Comparison of ENCODE assay signal across 8 mouse cellular contexts in genomic region chr2:125723408-125724085, GRCm38 (mm10). TPM values are rescaled to one million over a fixed set of nuclear protein-coding genes. Genes with fewer than 3 reads are reported as not detected.
DNase-seq lines count a peak whose midpoint lies in the region; ATAC-seq and TF ChIP-seq lines count a peak whose summit lies in the region.

No protein-coding gene starts in this region.

- WGBS in liver, adult 2 months: 3% methylated on average over 34 of the region's 34 CpGs
- 0% methylated on average over 34 of the region's 34 CpGs for WGBS in limb, embryonic 13.5 days
- WGBS in midbrain, embryonic 13.5 days: 0% methylated on average over 34 of the region's 34 CpGs

- peaks cover 1% of the 10 kb centered on the region; the same call in 1 of the 2 replicates for H3K4me1 ChIP-seq in liver, adult 2 months (ENCODE audit: control insufficient read depth, insufficient read depth, low read length)
- peaks cover 25% of the 10 kb centered on the region for H3K4me1 ChIP-seq in limb, embryonic 13.5 days
- H3K4me1 ChIP-seq in midbrain, embryonic 13.5 days (replicated peaks): peaks cover 22% of the 10 kb centered on the region

- H3K27ac ChIP-seq in liver, adult 2 months (replicated peaks; ENCODE audit: insufficient read depth, low read depth, low read length): no peak overlapping the region
- H3K27ac ChIP-seq in gastrocnemius, adult 2 months: peak overlapping the region; percentile 54
- H3K27ac ChIP-seq in limb, embryonic 13.5 days: no peak overlapping the region
- H3K27ac ChIP-seq in midbrain, embryonic 13.5 days: peak overlapping the region; percentile 68

- intact Hi-C loops in gastrocnemius, adult 2 months (cut with DNase I): loop anchor here (10.0 kb wide), 1 partner anchor 459 kb away; no protein-coding TSS in a partner anchor

- no peak for DNase-seq in liver, adult 2 months (ENCODE audit: extremely low read depth, low read depth, low spot score)
- no peak for DNase-seq in liver
- DNase-seq in cerebellum, adult 9-10 months: peak; percentile 64
- peak; percentile 71 for DNase-seq in gastrocnemius, adult 2 months
- peak; percentile 59 for DNase-seq in induced T-regulatory cell, adult 2 months (ENCODE audit: low read depth)
- DNase-seq in testis, postnatal 10 days (ENCODE audit: low spot score): peak; percentile 82

- no peak overlapping the region for H3K9ac ChIP-seq in liver, adult 2 months (ENCODE audit: low read depth, low read length)
- peak overlapping the region; percentile 68 for H3K9ac ChIP-seq in limb, embryonic 13.5 days
- peak overlapping the region; percentile 68 for H3K9ac ChIP-seq in midbrain, embryonic 13.5 days (replicated peaks)

- H3K27me3 ChIP-seq in liver, adult 2 months (ENCODE audit: control insufficient read depth, insufficient read depth, low read length): peaks cover 7% of the 10 kb centered on the region
- H3K27me3 ChIP-seq in limb, embryonic 13.5 days: peaks cover 54% of the 10 kb centered on the region
- peaks cover 44% of the 10 kb centered on the region for H3K27me3 ChIP-seq in midbrain, embryonic 13.5 days

- no peaks in the 10 kb centered on the region for H3K79me2 ChIP-seq in liver, adult 2 months (ENCODE audit: control insufficient read depth, insufficient read depth, low read length)

- H3K4me2 ChIP-seq in limb, embryonic 13.5 days (replicated peaks): peak overlapping the region; percentile 99
- H3K4me2 ChIP-seq in midbrain, embryonic 13.5 days (replicated peaks): peak overlapping the region; percentile 97

- no peak for TF ChIP-seq POLR2A in liver, adult 2 months (IDR thresholded peaks at IDR 0.05; ENCODE audit: extremely low read depth, insufficient read depth, low read length)

- H3K4me3 ChIP-seq in liver, adult 2 months (ENCODE audit: insufficient read depth, low read depth, low read length): peak overlapping the region; percentile 10; the same call in 1 of the 2 replicates
- peak overlapping the region; percentile 73 for H3K4me3 ChIP-seq in gastrocnemius, adult 2 months
- H3K4me3 ChIP-seq in limb, embryonic 13.5 days: peak overlapping the region; percentile 50
- H3K4me3 ChIP-seq in midbrain, embryonic 13.5 days (replicated peaks): peak overlapping the region; percentile 52

- ATAC-seq in limb, embryonic 13.5 days (ENCODE audit: low FRiP score, low read depth): peak; percentile 79
- ATAC-seq in midbrain, embryonic 13.5 days: peak; percentile 92

- H3K9me3 ChIP-seq in limb, embryonic 13.5 days: no peaks in the 10 kb centered on the region
- no peaks in the 10 kb centered on the region for H3K9me3 ChIP-seq in midbrain, embryonic 13.5 days

- no peaks in the 10 kb centered on the region for H3K36me3 ChIP-seq in liver, adult 2 months (ENCODE audit: control insufficient read depth, insufficient read depth, low read length)
- H3K36me3 ChIP-seq in limb, embryonic 13.5 days: no peaks in the 10 kb centered on the region
- H3K36me3 ChIP-seq in midbrain, embryonic 13.5 days: no peaks in the 10 kb centered on the region

- 0 out of 2 replicates have a peak, but pooled peaks have one; percentile 24 for TF ChIP-seq CTCF in liver, adult 2 months (IDR thresholded peaks at IDR 0.05; ENCODE audit: low read depth, low read length)
- peak; percentile 38; the same call in 1 of the 2 replicates for TF ChIP-seq CTCF in gastrocnemius, adult 2 months (IDR thresholded peaks at IDR 0.05)

RNA-seq across cellular contexts. Expression of gene Shc4, which starts 0.4 kb away (rescaled TPM):
- 0.18 and 0.27 TPM in 2 replicates for total RNA-seq in liver, adult 2 months (2014; rRNA removed)
- 0.26 and 0.32 TPM in 2 replicates for polyA plus RNA-seq in liver, adult 2 months (2012; rRNA removed)
- under 1 TPM; 0.33 to 0.75 TPM for total RNA-seq in gastrocnemius, adult 2 months (2021)
- polyA plus RNA-seq in limb, embryonic 13.5 days (2015; fragmentation: Nextera tagmentation; extraction: Ambion mirVana): 1.1 and 1.9 TPM in 2 replicates
- 1.7 and 1.9 TPM in 2 replicates for polyA plus RNA-seq in midbrain, embryonic 13.5 days (2015; fragmentation: Nextera tagmentation; extraction: Ambion mirVana)

RNA-seq across cellular contexts. Expression of gene Eid1, which starts 50.7 kb away (rescaled TPM):
- 7.9 and 11.1 TPM in 2 replicates for total RNA-seq in liver, adult 2 months (2014; rRNA removed)
- polyA plus RNA-seq in liver, adult 2 months (2012; rRNA removed): 4.4 and 4.5 TPM in 2 replicates
- total RNA-seq in gastrocnemius, adult 2 months (2021): 10 to 100 TPM; 18.2 to 33.6 TPM
- polyA plus RNA-seq in limb, embryonic 13.5 days (2015; fragmentation: Nextera tagmentation; extraction: Ambion mirVana): 243 and 263 TPM in 2 replicates
- polyA plus RNA-seq in midbrain, embryonic 13.5 days (2015; fragmentation: Nextera tagmentation; extraction: Ambion mirVana): 359 and 367 TPM in 2 replicates

RNA-seq across cellular contexts. Expression of gene Secisbp2l, which starts 59.1 kb away (rescaled TPM):
- 25.7 and 26.0 TPM in 2 replicates for total RNA-seq in liver, adult 2 months (2014; rRNA removed)
- 7.5 and 8.0 TPM in 2 replicates for polyA plus RNA-seq in liver, adult 2 months (2012; rRNA removed)
- total RNA-seq in gastrocnemius, adult 2 months (2021): 10 to 100 TPM; 16.3 to 18.2 TPM
- 20.7 and 21.8 TPM in 2 replicates for polyA plus RNA-seq in limb, embryonic 13.5 days (2015; fragmentation: Nextera tagmentation; extraction: Ambion mirVana)
- 30.4 and 31.2 TPM in 2 replicates for polyA plus RNA-seq in midbrain, embryonic 13.5 days (2015; fragmentation: Nextera tagmentation; extraction: Ambion mirVana)

Comparison
In these comparisons a context has a peak if more than half of its experiments do, and no peak if none do; other contexts are left out.
1. DNase-seq: peak in cerebellum, adult 9-10 months (single experiment), gastrocnemius, adult 2 months (single experiment), induced T-regulatory cell, adult 2 months (single experiment) and testis, postnatal 10 days (single experiment); none in liver, adult 2 months (single experiment) and liver (single experiment).
2. H3K27ac ChIP-seq: peak in gastrocnemius, adult 2 months (single experiment) and midbrain, embryonic 13.5 days (single experiment); none in liver, adult 2 months (single experiment) and limb, embryonic 13.5 days (single experiment).
3. H3K4me3 ChIP-seq: peak in every context shown above with its lines; median percentile 73 in gastrocnemius, adult 2 months; 52 in midbrain, embryonic 13.5 days; 50 in limb, embryonic 13.5 days; 10 in liver, adult 2 months.
4. RNA of gene Eid1, which starts 50.7 kb away (polyA plus RNA-seq): 359 to 367 TPM in midbrain, embryonic 13.5 days and 243 to 263 TPM in limb, embryonic 13.5 days; 4.4 to 4.5 TPM in liver, adult 2 months; every median in the first group is over 10 times any median in the second.